Mouse (Mus musculus) v-Abl transformed pro-B cells (cell line): ENCODE data around the gene Sap30bp.

Experiments used
- in situ Hi-C, 2 experiments: fragments of 400-800 bp; cut with MboI; formaldehyde crosslinking; loops; one replicate each; pipeline ENCODE4 v1.15.1; 2025; ENCODE audit not compliant: unreplicated experiment in 2 of 2

The Sap30bp gene

GRCm38 (mm10) chr11:116011529-116012261 lies 78.6 kb downstream of the Sap30bp start:
- in situ Hi-C loops, result loop anchor here in 1 of 2 experiments (10.0 kb wide), 1 partner anchor 287 kb away; no protein-coding TSS in a partner anchor

DNA sequence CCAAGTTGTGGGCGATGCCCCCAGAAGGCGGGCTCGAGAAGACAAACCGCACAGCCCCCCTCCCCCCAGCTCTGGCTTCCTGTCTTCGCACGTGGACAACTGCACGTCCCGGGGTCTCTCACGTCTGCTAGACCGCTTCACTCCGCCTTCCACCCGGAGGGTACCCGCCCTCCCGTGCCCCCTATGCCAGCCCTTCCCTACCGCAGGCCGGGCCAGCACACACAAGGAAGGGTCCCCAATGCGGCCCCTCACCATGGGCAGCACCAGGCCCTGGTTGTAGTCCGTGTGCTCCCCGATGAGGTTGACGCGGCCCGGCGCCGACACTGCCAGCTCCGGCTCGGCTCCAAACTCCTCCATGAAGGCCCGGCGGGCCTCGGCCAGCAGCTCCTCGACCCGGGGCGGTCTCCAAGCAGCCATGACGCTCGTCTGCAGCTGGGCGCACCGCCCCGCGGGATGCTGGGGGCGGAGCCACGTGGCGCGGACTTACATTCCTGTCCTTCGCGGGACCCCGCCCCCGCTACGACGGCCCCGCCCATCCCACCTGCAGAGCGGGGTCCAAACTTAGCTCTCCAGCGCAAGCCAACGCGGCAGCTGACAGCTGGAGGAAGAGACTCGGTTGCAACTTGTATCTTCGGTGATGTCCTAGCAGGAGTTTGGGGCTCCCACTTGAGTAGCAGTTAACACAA lies 79.3 kb downstream of the Sap30bp start, which contains the start of gene Galk1:
Gene Galk1, minus strand, starts transcription at position 458 of the 686 bp plus-strand sequence.
- in situ Hi-C loops, result loop anchor here in 1 of 2 experiments (10.0 kb wide), 1 partner anchor 288 kb away; no protein-coding TSS in a partner anchor

DNA sequence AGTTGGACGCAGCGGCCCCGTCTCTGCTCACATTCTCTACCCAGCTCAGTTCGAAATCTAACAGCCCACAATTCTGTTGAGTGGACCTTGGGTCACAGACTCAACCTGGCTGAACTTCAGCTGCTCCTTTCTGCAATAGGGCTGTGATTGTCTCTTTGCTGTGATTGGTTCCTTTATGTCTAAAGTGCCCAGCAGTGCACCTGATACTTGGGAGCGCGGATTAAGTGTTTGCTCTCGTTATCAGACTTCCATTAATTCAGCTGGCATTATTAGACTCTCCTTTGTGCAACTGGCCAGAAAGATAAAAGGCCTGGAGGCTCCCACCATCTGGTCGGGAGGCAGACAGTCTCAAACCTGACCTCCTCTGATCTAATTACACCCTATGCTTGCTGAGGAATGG lies 81.7 kb downstream of the Sap30bp start:
- in situ Hi-C loops, result loop anchor here in 1 of 2 experiments (10.0 kb wide), 1 partner anchor 290 kb away; no protein-coding TSS in a partner anchor
